Mouse (Mus musculus): ENCODE measurements around the gene Wdr34.

Gene Wdr34

DNA sequence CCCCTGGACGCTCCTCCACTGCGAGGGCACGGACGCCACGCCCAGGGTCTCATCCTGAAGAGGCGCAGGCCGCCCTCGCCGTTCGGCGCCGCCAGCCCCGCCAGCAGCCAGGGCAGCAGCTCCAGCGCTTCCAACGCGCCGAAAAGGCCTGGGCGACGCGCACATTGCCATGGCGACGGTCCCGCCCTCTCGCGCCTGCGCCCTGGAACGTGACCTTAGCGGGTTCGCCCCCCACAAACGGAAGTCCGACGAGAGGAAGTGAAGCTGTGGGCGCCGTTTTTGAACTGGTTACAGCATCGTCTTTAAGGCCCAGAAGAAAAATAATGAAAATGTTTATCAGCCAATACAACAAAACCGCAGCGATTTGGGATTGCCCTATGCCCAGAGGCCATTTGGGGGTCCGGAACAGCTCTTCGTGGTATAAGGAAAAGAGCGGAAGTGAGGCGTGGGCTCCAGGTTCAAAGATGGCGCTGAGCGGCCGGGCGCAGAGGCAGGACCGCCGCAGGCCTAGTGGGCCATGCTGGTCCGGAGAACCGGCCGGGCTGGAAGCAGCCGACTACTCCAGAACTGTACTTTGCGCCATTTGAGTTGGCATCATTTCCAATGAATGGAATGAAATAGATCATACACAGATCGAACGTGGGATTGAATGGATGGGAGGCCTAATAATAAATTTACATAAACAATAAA is at the start of gene Wdr34:
Wdr34 (minus strand) TSS at position 183 of the 690 bp plus-strand sequence.
- under 1% methylated on average over 54 of the region's 54 CpGs for WGBS

DNA sequence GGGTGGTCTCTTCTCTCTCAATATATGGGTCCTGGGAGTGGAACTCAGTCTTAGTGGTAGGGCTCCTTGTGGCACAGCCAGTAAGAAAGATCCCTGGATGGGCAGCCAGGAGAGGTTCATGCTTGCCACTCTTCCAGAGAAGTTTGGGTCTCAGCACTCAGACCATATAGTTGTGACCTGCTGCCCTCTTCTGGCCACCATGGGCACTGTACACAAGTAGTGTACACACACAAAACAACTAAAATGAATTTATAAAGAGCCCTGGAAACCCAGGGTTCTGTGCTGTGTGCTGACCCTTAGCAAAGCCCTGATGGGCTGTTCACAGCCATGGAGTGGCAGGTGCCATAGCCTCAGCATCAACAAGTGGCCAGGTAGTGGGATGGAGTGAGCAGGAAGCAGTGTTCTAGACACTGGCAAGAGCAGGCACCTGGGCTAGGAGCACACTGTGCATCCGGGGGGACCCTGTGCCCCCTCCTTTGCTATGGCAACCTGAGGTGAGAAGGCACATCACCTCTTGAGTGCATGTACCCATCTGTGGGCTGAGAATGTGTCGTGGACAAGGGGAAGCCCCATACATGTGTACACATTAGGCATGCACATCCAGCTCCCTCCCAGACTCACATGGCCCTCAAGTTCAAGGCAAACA is 47.3 kb upstream of the Wdr34 start:
- 80% methylated on average over 2 of the region's 2 CpGs for WGBS

DNA sequence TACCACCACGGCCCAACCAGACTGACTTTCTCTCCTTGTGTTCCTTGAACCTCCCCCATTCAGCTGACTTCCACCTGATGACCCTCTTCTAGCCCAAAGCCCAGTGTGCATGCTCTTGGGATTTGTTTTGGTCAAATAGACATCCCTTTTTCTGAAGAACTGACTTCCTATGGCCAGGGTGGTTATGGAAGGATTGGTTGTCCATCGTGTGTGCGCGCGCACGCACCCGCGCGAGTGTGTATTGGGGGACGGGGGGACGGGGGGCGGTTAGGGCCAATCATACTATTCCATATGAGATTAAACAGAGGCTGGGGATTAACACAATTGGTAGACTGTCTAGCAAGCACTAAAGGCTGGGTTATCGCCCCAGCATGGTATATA is 45.5 kb upstream of the Wdr34 start:
- 3% methylated on average over 13 of the region's 13 CpGs for WGBS

DNA sequence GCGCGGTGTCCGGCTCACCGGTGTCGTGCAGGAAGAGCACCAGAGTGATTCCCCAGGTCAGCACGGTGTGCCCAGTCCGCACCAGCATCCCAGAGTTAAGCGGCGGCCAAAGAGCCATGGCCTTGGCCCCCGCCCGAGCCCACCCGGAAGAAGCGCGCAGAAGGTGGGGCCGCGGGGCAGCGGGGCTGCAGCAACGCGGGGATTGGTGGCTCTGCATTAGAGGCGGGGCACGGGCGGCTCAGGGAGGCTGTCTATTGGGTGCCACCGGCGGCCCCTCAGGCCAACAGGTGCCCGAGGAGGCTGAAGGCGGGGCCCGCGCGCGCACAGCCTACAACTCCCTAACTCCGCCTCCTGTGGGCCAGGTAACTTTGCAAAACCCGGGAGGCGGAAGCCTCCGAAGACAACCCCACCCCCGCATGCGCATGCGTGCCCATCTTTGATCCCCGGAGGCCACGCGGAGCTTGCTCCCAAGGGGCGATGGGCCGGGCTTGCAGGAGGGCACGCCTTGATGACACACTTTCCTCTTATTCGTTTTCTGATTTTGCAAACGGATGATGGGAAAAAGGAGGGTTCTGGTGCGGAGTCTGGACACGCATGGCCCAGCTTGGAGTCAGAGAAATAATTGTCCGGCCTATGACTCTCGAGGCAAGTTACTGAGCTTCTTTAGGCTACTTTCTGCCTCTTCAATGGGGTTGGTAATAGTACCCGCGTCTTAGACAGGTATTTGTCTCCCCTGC is 45.0 kb upstream of the Wdr34 start, which contains the start of gene Zdhhc12:
Zdhhc12 (minus strand) TSS at position 178 of the 737 bp plus-strand sequence.
- WGBS = under 1% methylated on average over 50 of the region's 51 CpGs

DNA sequence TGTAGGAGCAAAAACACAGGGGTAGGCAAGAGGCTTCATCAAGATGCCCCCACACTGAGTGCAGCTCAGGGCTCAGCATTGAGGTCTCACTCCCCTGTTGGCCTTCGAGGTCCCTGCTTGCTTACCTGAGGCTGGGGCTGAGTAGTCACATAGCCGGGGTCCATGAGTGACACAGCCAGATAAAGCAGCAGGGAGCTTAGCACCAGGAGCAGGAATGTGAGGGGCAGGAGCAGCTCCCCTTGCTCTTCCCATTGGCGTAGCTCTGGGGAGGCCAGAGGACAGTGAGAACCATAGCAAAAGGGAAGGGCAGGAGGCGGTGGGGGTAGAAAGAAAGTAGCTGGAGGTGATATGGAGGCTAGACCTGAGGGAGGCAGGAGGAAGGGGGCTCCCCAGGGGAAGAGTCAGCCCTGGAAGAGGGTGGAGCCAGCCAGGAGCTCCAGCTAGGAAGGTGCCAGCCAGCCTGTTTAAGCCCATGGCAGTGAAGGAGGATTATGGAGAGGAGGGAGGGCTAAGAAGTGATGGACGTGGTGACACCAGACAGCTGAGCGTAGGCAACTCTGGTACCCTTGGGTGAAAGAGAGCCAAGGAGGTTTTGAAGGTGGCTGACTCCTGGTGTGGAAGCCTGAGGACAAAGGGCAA is 43.7 kb upstream of the Wdr34 start:
- 69% methylated on average over 6 of the region's 6 CpGs for WGBS

DNA sequence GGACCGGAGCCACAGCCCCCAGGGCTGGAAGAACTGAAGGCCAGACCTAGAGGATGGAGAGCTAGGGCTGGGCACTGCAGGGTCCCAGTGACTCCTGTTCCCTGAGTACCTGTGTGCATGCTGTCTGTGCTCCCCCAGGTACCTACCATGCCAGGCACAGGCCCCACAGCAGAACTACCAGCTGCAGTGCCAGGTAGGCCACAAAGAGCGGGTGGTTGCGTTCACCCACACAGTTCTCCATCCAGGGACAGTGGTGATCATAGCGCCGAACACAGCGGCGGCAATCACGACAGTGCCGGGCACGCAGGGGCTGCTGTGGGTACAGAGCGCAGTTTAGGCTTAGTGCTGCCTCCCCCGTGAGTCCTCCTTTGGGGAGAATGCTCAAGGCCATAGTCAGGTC is 42.8 kb upstream of the Wdr34 start:
- WGBS = 92% methylated on average over 12 of the region's 12 CpGs

DNA sequence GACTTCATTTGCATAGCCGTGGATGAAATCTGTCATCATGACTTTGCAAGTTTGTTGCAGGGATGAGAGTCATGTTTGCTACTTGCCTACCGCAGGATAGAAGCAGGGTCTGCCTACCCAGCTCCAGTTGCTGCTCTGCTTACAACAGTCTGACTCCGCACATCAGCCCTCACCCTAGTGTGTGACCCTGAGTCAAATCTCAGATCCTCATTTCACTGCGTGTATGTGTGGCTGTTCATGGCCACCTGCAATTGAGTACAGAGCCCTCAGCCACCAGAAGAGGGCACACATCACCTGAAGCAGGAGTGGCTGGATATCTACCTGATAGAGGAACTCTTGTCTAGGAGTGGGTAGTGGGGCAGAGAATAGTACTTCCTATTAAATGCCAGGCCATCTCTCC is 38.6 kb upstream of the Wdr34 start:
- WGBS = 93% methylated on average over 4 of the region's 4 CpGs

DNA sequence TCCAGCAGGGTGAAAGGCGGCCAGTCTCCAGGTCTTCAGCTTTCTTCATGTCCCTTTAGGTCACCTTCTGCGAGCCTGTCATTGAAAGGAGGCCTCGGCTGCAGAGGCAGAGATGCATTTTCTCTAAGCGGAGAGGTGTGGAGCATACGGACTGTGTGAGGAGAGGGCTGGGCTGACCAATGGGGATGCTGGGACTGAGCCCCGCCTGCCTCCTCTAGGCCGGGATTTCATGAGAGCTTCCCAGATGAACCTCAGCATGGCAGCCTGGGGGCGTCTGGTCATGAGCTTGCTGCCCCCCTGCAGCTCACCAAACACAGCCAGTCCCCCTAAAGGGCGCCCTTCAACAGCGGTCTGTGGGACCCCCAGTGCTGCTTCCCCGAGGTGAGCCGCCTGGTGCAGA is 36.0 kb upstream of the Wdr34 start:
- 50% methylated on average over 12 of the region's 12 CpGs for WGBS

DNA sequence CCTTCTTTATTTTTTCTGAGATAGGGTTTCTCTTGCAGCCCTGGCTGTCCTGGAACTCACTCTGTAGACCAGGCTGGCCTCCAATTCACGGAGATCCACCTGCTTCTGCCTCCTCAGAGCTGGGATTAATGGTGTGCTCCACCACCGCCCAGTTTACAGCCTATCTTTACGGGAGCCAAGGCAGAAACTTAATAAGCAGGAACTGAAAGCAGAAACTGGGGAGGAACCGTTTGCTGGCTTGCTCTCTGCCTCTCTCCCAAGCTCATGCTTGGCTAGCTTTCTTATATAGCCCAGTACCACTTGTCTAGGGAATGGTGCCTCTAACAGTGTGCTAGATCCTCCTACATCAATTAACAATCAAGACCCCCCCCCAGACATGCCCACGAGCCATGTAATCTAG is 35.4 kb upstream of the Wdr34 start:
- WGBS = 62% methylated on average over 5 of the region's 5 CpGs

DNA sequence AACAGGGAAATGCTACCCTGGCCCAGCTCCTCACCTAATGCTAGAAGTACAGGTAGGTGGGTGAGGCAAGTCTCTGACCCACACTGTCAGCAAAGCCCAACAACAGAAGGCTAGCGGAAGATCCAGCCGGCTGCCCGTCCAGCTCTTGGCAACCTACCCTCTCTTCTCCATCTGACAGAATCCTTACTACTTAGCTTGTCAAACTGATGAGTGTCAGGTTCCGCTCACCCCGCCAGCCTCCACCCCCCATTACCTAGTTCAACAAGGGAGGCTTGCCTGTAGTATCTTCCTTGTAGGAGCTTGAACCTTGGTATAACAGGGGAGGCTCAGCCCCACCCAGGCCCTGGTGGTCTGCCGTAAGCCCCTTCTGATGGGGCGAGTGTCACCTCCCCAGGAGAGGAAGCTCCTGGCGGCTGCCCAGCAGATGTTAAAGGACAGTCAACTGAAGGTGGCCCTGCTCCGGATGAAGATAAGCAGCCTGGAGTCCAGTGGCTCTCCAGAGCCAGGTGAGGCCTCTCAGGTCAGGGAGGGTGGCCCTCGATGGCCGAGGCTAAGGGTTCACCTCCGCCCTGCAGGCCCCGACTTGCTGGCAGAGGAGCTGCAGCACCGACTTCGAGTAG is 31.6 kb upstream of the Wdr34 start:
- 92% methylated on average over 15 of the region's 15 CpGs for WGBS

DNA sequence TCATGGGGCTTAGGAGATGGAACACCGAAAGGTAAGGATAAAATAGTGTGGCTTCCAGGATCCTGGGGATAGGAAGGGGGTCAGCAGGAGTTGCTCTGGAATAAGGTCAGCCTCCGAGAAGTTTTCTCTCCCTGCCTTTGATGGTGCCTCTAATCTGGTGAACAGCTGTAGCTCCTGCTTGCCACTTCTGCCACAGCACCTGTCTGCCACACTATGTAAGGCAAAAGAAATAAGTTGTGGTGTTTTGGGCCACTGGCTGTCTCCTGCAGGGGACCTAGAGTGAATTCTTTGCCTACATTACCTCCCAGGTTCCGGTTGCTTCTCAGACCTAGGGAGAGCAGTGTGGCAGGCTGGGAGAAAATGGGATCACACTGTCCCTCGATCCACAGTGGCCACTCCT is 30.1 kb upstream of the Wdr34 start:
- WGBS = 80% methylated on average over 4 of the region's 4 CpGs

DNA sequence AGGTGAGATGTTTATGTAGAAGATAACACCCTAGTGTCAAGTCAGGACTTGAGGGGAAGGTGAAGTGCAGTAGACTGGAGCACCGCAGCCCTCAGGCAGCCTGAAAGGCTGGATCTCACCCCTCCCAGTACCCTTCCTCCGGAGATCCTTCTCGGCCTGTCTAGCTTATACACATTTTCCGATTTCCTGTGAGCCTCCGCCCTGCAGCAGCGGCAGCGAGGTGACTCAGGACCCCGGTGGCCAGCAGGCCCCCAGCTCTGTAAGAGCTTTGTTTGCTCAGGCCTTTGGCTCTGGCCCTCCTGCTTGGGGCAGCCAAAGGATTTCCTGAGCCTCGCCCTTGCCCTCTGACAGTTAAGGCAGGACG is 29.6 kb upstream of the Wdr34 start:
- 58% methylated on average over 10 of the region's 10 CpGs for WGBS

DNA sequence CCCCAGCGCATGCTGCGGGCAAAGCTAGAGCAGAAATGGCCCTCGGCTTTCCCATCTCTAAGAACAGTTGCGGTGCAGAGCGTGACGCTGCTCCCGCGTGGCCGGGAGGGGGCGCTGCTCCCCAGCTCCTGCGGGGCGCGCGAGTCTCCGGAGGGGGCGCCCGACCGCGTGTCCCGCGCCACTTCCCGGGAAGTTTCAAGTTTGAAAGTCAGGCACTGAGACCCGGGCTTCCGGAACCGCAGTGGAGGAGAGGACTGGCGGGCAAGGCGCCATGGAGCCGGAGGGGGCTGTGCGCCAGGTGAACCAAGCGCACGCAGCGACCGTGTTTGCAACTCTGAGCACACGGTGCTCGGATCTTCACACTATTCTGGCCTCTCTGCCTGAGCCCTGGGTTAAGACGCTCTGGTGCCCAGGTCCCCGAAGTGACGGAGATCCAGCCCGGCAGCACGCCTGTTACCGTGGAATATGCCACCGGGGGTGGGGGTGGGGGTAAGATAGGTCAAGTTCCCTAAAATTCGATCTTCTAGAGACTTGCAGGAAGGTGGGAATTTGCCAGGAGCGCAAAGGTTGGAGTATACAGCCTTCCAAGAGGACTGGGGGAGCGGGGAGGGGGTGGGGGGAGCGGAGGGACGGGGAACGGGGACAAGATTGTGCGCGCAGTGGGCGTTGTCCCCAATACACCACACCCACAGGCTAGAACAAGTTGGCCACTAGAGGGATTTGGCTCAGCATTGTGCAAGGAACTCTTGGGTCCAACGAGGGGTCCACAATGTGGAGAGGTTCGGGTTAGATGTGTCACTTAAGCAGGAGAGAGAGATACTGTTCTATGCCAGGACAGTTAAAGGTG is 29.0 kb upstream of the Wdr34 start, which contains the start of gene Pkn3:
Pkn3 (plus strand) TSS at position 183 of the 847 bp plus-strand sequence.
- 1% methylated on average over 53 of the region's 53 CpGs for WGBS

DNA sequence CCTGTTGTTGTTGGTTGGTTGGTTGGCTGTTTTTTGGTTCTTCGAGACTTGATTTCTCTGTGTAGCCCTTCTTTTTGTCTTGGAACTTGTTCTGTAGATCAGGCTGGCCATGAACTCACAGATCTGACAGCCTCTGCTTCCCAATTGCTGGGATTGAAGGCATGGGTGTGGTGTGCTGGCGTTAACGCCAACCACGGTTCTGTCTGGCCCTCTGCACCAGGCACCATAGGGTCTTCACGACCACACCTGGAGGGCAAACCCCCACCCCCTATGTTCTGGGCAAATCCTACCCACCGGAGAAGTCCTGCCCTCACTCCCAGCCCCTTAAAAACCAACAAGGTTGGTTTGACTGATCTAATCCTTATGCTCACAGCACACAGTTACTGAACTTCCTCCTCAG is 28.3 kb upstream of the Wdr34 start:
- 68% methylated on average over 6 of the region's 6 CpGs for WGBS

DNA sequence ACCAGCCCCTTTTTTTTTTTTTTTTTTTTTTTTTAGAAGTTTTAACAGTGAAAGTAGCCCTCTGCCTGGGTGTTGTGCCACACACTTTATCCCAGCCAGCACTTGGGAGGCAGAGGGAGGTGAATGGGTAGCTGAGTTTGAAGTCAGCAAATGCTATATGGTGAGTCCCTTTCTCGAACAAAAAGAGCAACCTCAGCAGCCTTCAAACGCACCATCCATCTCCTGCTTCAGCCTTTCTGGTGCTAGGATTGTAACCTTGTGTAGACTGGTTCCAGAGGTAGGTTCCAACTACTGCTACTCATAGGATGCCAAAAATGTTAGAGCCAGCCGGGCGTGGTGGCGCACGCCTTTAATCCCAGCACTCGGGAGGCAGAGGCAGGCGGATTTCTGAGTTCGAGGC is 27.8 kb upstream of the Wdr34 start:
- 88% methylated on average over 9 of the region's 9 CpGs for WGBS

DNA sequence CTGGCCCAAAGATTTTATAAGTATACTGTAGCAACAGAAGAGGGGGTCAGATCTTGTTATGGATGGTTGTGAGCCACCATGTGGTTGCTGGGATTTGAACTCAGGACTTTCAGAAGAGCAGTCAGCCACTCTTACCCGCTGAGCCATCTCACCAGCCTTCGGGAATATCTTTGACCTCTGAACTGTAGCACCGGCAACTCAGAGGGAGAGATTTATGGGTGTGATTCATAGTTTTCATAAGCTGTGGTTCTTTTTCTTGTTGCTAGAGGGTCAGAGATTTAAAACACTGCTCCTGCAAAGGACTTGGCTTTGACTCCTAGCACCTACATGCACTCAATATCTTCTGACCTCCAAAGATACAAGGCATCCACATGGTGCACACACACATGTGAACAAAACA is 26.9 kb upstream of the Wdr34 start:
- WGBS = 88% methylated on average over 3 of the region's 3 CpGs

DNA sequence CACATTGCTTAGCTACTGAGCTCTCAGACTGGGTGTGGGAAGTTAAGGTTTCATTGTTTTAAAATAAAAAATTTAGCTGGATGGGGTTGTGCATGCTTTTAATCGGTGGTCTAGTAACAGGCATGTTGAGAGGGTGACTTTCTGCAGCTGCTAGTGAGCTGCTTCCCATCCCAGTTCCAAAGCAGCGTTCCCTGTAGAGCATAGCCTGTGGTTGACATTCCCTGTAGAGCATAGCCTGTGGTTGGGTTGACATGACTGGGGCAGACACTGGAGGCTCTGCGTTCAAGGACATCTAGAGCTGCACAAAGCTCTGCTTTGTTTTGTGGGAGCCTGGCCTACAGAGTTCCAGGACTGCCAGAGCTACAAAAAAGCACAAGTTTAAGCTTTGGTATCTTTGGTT is 24.6 kb upstream of the Wdr34 start:
- WGBS = 75% methylated on average over 3 of the region's 3 CpGs

DNA sequence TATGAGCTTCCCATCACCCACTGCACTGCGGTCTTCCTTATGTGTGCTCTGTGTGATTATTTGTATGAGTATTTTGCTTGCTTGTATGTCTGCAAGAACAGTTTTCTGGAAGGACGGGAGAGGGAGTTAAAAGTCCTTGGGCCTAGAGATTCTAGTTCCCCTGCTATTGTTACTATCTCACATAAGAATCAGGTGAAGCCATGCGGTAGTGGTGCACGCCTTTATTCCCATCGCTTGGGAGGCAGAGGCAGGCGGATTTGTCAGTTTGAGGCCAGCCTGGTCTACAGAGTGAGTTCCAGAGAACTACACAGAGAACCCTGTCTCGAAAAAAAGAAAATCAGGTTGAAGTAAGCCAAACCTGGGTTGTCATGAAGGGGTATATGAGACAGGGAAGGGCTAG is 24.2 kb upstream of the Wdr34 start:
- 81% methylated on average over 7 of the region's 7 CpGs for WGBS

DNA sequence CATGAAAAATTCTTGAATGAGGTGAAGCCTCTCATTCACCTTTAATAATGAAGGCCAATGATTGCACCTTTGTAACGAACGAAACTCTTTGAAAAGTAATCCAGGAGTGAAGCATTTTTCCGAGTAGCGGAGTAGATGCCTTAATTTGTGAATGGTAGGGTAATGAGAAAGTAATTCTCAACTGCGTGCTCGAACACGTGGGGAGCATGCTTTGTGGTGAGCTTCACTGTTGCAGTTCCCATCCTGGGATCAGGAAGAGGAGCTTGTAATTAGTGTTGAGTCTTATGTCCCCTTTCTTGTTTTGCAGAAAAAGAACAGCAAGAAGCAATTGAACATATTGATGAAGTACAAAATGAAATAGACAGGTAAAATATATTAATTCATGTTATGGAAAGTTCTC is 19.3 kb upstream of the Wdr34 start:
- WGBS = 19% methylated on average over 7 of the region's 7 CpGs

DNA sequence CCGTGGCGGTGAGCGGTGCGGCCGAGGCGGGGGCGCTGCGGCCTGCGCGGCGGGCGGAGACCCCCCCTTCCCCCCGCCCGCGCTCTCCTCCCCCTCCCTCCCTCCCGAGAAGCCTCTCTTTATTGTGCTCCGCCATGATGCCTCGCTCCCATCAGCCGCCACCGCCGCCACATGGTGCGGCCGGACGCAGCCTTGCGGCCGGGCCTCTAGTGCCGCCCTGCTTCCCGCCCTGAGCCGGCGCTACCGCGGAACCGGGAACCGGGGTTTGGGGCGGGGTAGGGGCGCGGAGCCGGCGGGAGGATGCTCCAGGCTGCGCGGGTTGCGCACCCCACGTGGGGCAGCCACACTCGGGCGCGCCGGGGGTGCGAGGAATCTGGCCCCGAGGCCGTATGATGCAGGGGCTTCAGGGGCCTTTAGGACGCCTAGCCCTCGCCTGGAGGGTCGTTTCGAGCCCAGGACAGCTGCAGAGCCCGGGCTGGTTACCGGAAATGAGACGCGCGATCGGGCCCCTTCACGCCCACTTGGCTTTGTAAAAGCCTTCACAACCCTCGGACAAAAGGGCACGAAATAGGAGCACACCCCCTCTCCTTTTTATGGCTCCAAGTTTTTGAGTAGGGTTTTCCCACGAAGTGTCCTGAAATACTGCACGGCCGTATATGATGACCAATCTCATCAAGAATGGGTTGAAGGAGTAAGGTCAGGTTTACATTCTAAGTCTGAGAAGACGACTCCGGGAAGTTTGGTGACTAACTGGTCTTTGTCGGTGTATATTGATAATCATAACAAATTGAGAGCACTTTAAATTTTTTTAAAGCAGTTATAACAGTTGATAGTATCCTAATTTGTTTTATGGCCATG is 18.6 kb upstream of the Wdr34 start:
- WGBS = under 1% methylated on average over 52 of the region's 69 CpGs

All from cerebral cortex, adult 2 months (tissue).